Mouse (Mus musculus): Measurements from ENCODE around the gene Dcaf11.

Gene Dcaf11

GRCm38 (mm10) chr14:55584702-55585565 lies 25.1 kb downstream of the Dcaf11 start, which contains the start of gene Emc9:
Emc9 (minus strand) TSS chr14:55585302.
- DNase-seq = peak; percentile 79

GRCm38 (mm10) chr14:55585566-55585960 lies 25.8 kb downstream of the Dcaf11 start:
- no peak for DNase-seq

GRCm38 (mm10) chr14:55586149-55586548 lies 26.3 kb downstream of the Dcaf11 start:
- no peak for DNase-seq

- DNase-seq = no peak
These were observed 29.5 kb downstream of the Dcaf11 start for GRCm38 (mm10) chr14:55589271-55589670.

GRCm38 (mm10) chr14:55589771-55590448 lies 30.1 kb downstream of the Dcaf11 start:
- DNase-seq = no peak

- DNase-seq = peak; percentile 97
These were observed 31.0 kb downstream of the Dcaf11 start, which contains the start of gene Psme2 for GRCm38 (mm10) chr14:55590748-55591330. Psme2 (minus strand) TSS chr14:55591113.

GRCm38 (mm10) chr14:55591331-55591891 lies 31.6 kb downstream of the Dcaf11 start, which contains the start of gene Rnf31:
Rnf31 (plus strand) TSS chr14:55591708.
- DNase-seq = peak; percentile 94

- DNase-seq = no peak
These were observed 32.4 kb downstream of the Dcaf11 start for GRCm38 (mm10) chr14:55592226-55592625.

- DNase-seq = no peak
These were observed 36.4 kb downstream of the Dcaf11 start for GRCm38 (mm10) chr14:55596036-55596690.

GRCm38 (mm10) chr14:55598521-55599390 lies 39.0 kb downstream of the Dcaf11 start:
- DNase-seq = no peak

GRCm38 (mm10) chr14:55603271-55603632 lies 43.4 kb downstream of the Dcaf11 start, which contains the start of gene Irf9:
Irf9 (plus strand) TSS chr14:55603571.
- no peak for DNase-seq

- peak; percentile 87 for DNase-seq
These were observed 44.1 kb downstream of the Dcaf11 start for GRCm38 (mm10) chr14:55603633-55604576.

- no peak for DNase-seq
These were observed 45.0 kb downstream of the Dcaf11 start for GRCm38 (mm10) chr14:55604823-55605222.

- DNase-seq = no peak
These were observed 46.1 kb downstream of the Dcaf11 start for GRCm38 (mm10) chr14:55605743-55606459.

- no peak for DNase-seq
These were observed 48.5 kb downstream of the Dcaf11 start for GRCm38 (mm10) chr14:55608339-55608738.

GRCm38 (mm10) chr14:55613346-55613745 lies 53.5 kb downstream of the Dcaf11 start:
- DNase-seq = no peak

- DNase-seq = no peak
These were observed 54.9 kb downstream of the Dcaf11 start for GRCm38 (mm10) chr14:55614565-55615178.

GRCm38 (mm10) chr14:55615876-55616275 lies 56.1 kb downstream of the Dcaf11 start:
- DNase-seq = no peak

- DNase-seq = no peak
These were observed 57.0 kb downstream of the Dcaf11 start for GRCm38 (mm10) chr14:55616844-55617243.

Measured in embryo, embryonic 11 days (tissue).